9 mouse cellular contexts compared by ENCODE assay signal in the genomic region with DNA sequence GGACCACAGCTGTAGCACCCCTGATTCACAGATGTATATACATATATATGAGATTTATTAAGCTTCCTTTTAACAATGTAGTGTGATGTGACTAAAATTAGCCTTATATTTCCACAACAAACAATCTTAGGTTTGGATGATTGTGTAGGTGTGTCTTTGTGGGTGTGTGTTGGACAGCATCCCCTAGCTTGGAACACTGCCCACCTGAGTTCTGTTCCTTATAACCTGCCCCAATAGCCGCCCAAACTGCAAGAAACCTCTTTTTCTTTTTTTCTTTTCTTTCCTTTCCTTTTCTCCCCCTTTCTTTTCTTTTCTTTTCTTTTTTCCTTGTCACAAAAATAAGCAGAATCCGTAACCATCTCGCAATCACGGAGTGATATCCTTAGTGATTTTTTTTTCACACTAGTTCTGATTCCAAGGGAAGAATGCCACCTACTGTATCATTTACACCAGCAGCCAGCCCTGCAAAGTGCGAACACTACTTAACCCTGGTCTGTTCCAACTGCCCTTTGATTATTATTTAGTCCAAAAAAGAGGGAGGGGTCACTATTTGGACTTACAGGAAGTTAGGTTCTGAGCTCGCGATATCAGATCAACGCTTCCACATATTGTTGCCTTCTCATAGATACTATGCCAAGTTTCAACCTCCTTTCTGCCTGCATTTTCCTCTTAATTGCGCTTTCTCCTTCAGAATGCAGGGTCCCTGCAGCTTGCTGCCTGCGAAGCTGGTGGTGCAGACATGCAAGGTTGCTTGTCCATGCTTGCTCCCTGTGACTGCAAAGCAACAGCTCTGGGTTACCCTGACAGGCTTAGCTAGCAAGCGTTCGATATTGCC. TPM values are rescaled to one million over a fixed set of nuclear protein-coding genes. Genes with fewer than 3 reads are reported as not detected.
DNase-seq lines count a peak whose midpoint lies in the region; ATAC-seq and TF ChIP-seq lines count a peak whose summit lies in the region.
"Had no signal": no experiment of that assay in that cellular context is flagged by ENCODE, and none has a peak within 500 bp of the region (broad histone marks: within the 10 kb centered on the region; RNA-seq: fewer than 3 reads in every experiment).

No protein-coding gene starts in this region.

- peaks cover 12% of the 10 kb centered on the region for H3K4me1 ChIP-seq in thymus, adult 2 months (replicated peaks; ENCODE audit: control insufficient read depth, insufficient read depth, low read length)
- no peaks in the 10 kb centered on the region for H3K4me1 ChIP-seq in hindbrain, embryonic 11.5 days (replicated peaks; ENCODE audit: control insufficient read depth, insufficient read depth, low read length)
- peaks cover 27% of the 10 kb centered on the region for H3K4me1 ChIP-seq in limb, embryonic 12.5 days (replicated peaks)
- H3K4me1 ChIP-seq in midbrain, postnatal 0 days (ENCODE audit: insufficient read depth, low read length) = peaks cover 4% of the 10 kb centered on the region; the same call in 1 of the 2 replicates

- no peak overlapping the region for H3K27ac ChIP-seq in thymus, adult 2 months (ENCODE audit: control insufficient read depth, insufficient read depth, low read length)
- peak overlapping the region; percentile 48; the same call in 1 of the 2 replicates for H3K27ac ChIP-seq in hindbrain, embryonic 11.5 days (ENCODE audit: low read depth, low read length)
- H3K27ac ChIP-seq in limb, embryonic 12.5 days = 0 out of 2 replicates have a peak overlapping the region, but pooled peaks have one; percentile 45
- peak overlapping the region; percentile 96 for H3K27ac ChIP-seq in midbrain, postnatal 0 days (ENCODE audit: low read depth, low read length)

- peak; percentile 53; the same call in 1 of the 2 replicates for ATAC-seq in hindbrain, embryonic 11.5 days (ENCODE audit: low FRiP score)
- no peak for ATAC-seq in limb, embryonic 12.5 days (ENCODE audit: insufficient number of reproducible peaks, insufficient read depth, low FRiP score, low TSS enrichment, low read depth)
- peak; percentile 44 for ATAC-seq in midbrain, postnatal 0 days (ENCODE audit: low FRiP score)

- no peak for TF ChIP-seq POLR2A in thymus, adult 2 months (IDR thresholded peaks at IDR 0.05; ENCODE audit: control insufficient read depth, extremely low read depth, insufficient read depth, low read length, poor library complexity)

- TF ChIP-seq CTCF in thymus, adult 2 months (IDR thresholded peaks at IDR 0.05; ENCODE audit: borderline replicate concordance, control insufficient read depth, extremely low read depth, insufficient read depth, low read length, poor library complexity) = no peak
- peak; percentile 74 for TF ChIP-seq CTCF in midbrain, postnatal 0 days (IDR thresholded peaks at IDR 0.05)

- H3K9ac ChIP-seq in hindbrain, embryonic 11.5 days (ENCODE audit: low read depth, low read length) = peak overlapping the region; percentile 66
- H3K9ac ChIP-seq in limb, embryonic 12.5 days (replicated peaks) = peak overlapping the region; percentile 70
- peak overlapping the region; percentile 97 for H3K9ac ChIP-seq in midbrain, postnatal 0 days (replicated peaks; ENCODE audit: low read length, poor library complexity, severe bottlenecking)

- 13% methylated on average over 12 of the region's 12 CpGs for WGBS in thymus, adult 2 months
- WGBS in hindbrain, embryonic 11.5 days = 11% methylated on average over 12 of the region's 12 CpGs
- WGBS in limb, embryonic 12.5 days = 8% methylated on average over 12 of the region's 12 CpGs
- 3% methylated on average over 12 of the region's 12 CpGs for WGBS in midbrain, postnatal 0 days

- peaks cover 7% of the 10 kb centered on the region; the same call in 1 of the 2 replicates for H3K27me3 ChIP-seq in thymus, adult 2 months (ENCODE audit: control insufficient read depth, insufficient read depth, low read length)
- H3K27me3 ChIP-seq in hindbrain, embryonic 11.5 days (ENCODE audit: control insufficient read depth, insufficient read depth, low read length) = peaks cover 2% of the 10 kb centered on the region
- peaks cover 65% of the 10 kb centered on the region for H3K27me3 ChIP-seq in limb, embryonic 12.5 days
- H3K27me3 ChIP-seq in midbrain, postnatal 0 days (ENCODE audit: insufficient read depth, low read length) = no peaks in the 10 kb centered on the region

- H3K9me3 ChIP-seq in hindbrain, embryonic 11.5 days (ENCODE audit: control insufficient read depth, low read length) = no peaks in the 10 kb centered on the region
- no peaks in the 10 kb centered on the region for H3K9me3 ChIP-seq in limb, embryonic 12.5 days
- H3K9me3 ChIP-seq in midbrain, postnatal 0 days (ENCODE audit: low read length) = no peaks in the 10 kb centered on the region

- DNase-seq in cerebellum, adult 11 months = peak; percentile 18
- DNase-seq in cerebellum, adult 8-10 months = no peak
- DNase-seq in thymus, adult 2 months = no peak
- DNase-seq in thymus, postnatal 4 days = no peak
- no peak for DNase-seq in hindbrain, embryonic 11.5 days (ENCODE audit: low spot score)
- peak; percentile 81 for DNase-seq in midbrain, postnatal 0 days (ENCODE audit: low spot score)
- DNase-seq in thymus, postnatal 14 days = no peak

- H3K36me3 ChIP-seq in thymus, adult 2 months (ENCODE audit: control insufficient read depth, insufficient read depth, low read length) = no peaks in the 10 kb centered on the region
- no peaks in the 10 kb centered on the region for H3K36me3 ChIP-seq in hindbrain, embryonic 11.5 days (ENCODE audit: control insufficient read depth, insufficient read depth, low read length)
- H3K36me3 ChIP-seq in limb, embryonic 12.5 days = no peaks in the 10 kb centered on the region
- H3K36me3 ChIP-seq in midbrain, postnatal 0 days (ENCODE audit: insufficient read depth, low read length) = no peaks in the 10 kb centered on the region

- peak overlapping the region; percentile 51 for H3K4me3 ChIP-seq in thymus, adult 2 months (ENCODE audit: control insufficient read depth, insufficient read depth, low read length)
- peak overlapping the region; percentile 69 for H3K4me3 ChIP-seq in hindbrain, embryonic 11.5 days (ENCODE audit: low read depth, low read length)
- H3K4me3 ChIP-seq in limb, embryonic 12.5 days (replicated peaks) = peak overlapping the region; percentile 70
- peak overlapping the region; percentile 93 for H3K4me3 ChIP-seq in midbrain, postnatal 0 days (ENCODE audit: low read depth, low read length)

- H3K4me2 ChIP-seq in hindbrain, embryonic 11.5 days (replicated peaks; ENCODE audit: low read depth, low read length) = peak overlapping the region; percentile 95
- peak overlapping the region; percentile 91 for H3K4me2 ChIP-seq in limb, embryonic 12.5 days
- H3K4me2 ChIP-seq in midbrain, postnatal 0 days (ENCODE audit: low read depth, low read length, poor library complexity, severe bottlenecking) = peak overlapping the region; percentile 67

RNA-seq across cellular contexts. Expression of a gene that starts 0.9 kb away (rescaled TPM):
- polyA plus RNA-seq in thymus, adult 2 months (2012; rRNA removed) = 1.2 TPM in 2 replicates
- 5.0 and 7.8 TPM in 2 replicates for polyA plus RNA-seq in hindbrain, embryonic 11.5 days (2014; fragmentation: Nextera tagmentation; extraction: Ambion mirVana)
- 2.8 and 4.4 TPM in 2 replicates for polyA plus RNA-seq in limb, embryonic 12.5 days (2016; fragmentation: Nextera tagmentation; extraction: Ambion mirVana)
- total RNA-seq in midbrain, postnatal 0 days (2014; rRNA removed) = 36.1 and 38.6 TPM in 2 replicates
- 21.0 and 28.2 TPM in 2 replicates for polyA plus RNA-seq in midbrain, postnatal 0 days (2015; fragmentation: Nextera tagmentation; extraction: Ambion mirVana)
- polyA plus RNA-seq: C2C12 had no signal

Comparison
In these comparisons a context has a peak if more than half of its experiments do, and no peak if none do; other contexts are left out.
1. DNase-seq: peak in cerebellum, adult 11 months (single experiment) and midbrain, postnatal 0 days (single experiment); none in cerebellum, adult 8-10 months (single experiment), thymus, adult 2 months (single experiment), thymus, postnatal 4 days (single experiment), hindbrain, embryonic 11.5 days (single experiment) and thymus, postnatal 14 days (single experiment).
2. Peak in every context shown above with its lines, with median percentiles within 50 percentile points of each other: H3K4me3 ChIP-seq, H3K4me2 ChIP-seq and H3K9ac ChIP-seq.